Mouse (Mus musculus) kidney, postnatal 0 days (tissue): ENCODE measurements around the gene Prss21. TPM values are rescaled to one million over a fixed set of nuclear protein-coding genes. Genes with fewer than 3 reads are reported as not detected.

Source experiments
- ATAC-seq: fragments of 200-750 bp; cut with Nextera tagmentation; replicated peaks from 2 replicates; pipeline ENCODE4 v1.8.0; 2017; ENCODE audit warnings: low read depth, moderate number of reproducible peaks, moderate TSS enrichment, moderate library complexity; ENCODE audit not compliant: low FRiP score
- DNase-seq: peaks from one replicate; pipeline ENCODE4 v3.0.0-alpha.2; 2016; ENCODE audit warnings: low spot score
- H3K27ac ChIP-seq: fragments of 300-500 bp; sonication (generic); 2 replicates; pipeline ENCODE4 v1.5.1; 2014; ENCODE audit warnings: mild to moderate bottlenecking
- H3K27me3 ChIP-seq: fragments of 300-500 bp; sonication (generic); 2 replicates; pipeline ENCODE4 v1.6.1; 2014; ENCODE audit warnings: low read length, mixed read lengths; ENCODE audit not compliant: insufficient read depth
- H3K36me3 ChIP-seq: fragments of 300-500 bp; sonication (generic); 2 replicates; pipeline ENCODE4 v1.6.1; 2014; ENCODE audit warnings: low read length, mixed read lengths; ENCODE audit not compliant: insufficient read depth
- H3K4me1 ChIP-seq: fragments of 300-500 bp; sonication (generic); replicated peaks from 2 replicates; pipeline ENCODE4 v1.6.1; 2014; ENCODE audit warnings: antibody characterized with exemption, low read length, mixed read lengths; ENCODE audit not compliant: insufficient read depth
- H3K4me2 ChIP-seq: fragments of 300-500 bp; sonication (generic); 2 replicates; pipeline ENCODE4 v1.6.1; 2014; ENCODE audit warnings: mild to moderate bottlenecking, low read length, moderate library complexity, mixed read lengths
- H3K4me3 ChIP-seq: fragments of 300-500 bp; sonication (generic); replicated peaks from 2 replicates; pipeline ENCODE4 v1.5.1; 2014; ENCODE audit warnings: low read depth, low read length
- H3K9ac ChIP-seq: fragments of 300-500 bp; sonication (generic); 2 replicates; pipeline ENCODE4 v1.6.1; 2014; ENCODE audit warnings: low read depth, low read length
- H3K9me3 ChIP-seq: fragments of 300-500 bp; sonication (generic); replicated peaks from 2 replicates; pipeline ENCODE4 v1.6.1; 2016; ENCODE audit warnings: low read length, inconsistent platforms, mixed read lengths
- CTCF ChIP-seq: IDR thresholded peaks from 2 replicates; pipeline ENCODE4 v1.5.1; 2016; ENCODE audit warnings: antibody characterized with exemption, low read depth, mild to moderate bottlenecking, moderate library complexity
- WGBS: fragments of 180-500 bp; shearing (Covaris S2); extraction: QIAGEN DNeasy Blood & Tissue Kit; methylation state at CpG from one replicate; pipeline ENCODE4 v1.1.7; 2014; 5-methylcytosine and 5-hydroxymethylcytosine counted together
- polyA plus RNA-seq: library from polyadenylated mRNA; unstranded; fragments of >200 nt; fragmentation: Nextera tagmentation; extraction: Ambion mirVana; gene quantifications from 2 replicates; pipeline ENCODE4 v1.2.1, GENCODE M21; 2015

The Prss21 gene
- polyA plus RNA-seq, 1 experiment from 2014 or later, result not detected

DNA sequence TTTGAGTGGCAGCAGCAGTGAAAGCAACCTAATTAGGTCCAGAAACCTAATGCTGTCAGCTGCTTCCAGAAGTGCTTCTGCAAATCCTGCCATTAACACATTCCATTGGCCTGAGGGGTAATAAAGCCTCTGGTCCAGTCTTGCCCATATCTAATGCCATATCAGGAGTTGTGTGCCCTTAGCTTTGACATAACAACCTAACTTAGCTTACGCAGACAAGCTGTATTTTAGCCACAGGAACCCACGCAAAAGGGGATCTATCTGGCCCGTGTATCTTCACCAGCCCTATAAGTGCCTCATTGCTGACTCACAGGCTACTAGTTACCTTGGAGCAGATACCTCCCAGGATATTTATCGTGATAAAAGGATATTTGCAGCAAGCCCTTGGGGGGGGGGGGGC is 42.3 kb upstream of the Prss21 start:
- DNase-seq (no peak), ATAC-seq (no peak)
- Histone ChIP-seq H3K9me3 (no peaks in the 10 kb centered on the region), H3K27ac (no peak overlapping the region), H3K4me3 (no peak overlapping the region), H3K9ac (no peak overlapping the region), H3K36me3 (peaks cover 50% of the 10 kb centered on the region), H3K4me1 (no peaks in the 10 kb centered on the region; the same call in 1 of the 2 replicates), H3K27me3 (no peaks in the 10 kb centered on the region), H3K4me2 (no peak overlapping the region)
- WGBS, result 83% methylated on average over 4 of the region's 4 CpGs
- no peak for TF ChIP-seq CTCF

DNA sequence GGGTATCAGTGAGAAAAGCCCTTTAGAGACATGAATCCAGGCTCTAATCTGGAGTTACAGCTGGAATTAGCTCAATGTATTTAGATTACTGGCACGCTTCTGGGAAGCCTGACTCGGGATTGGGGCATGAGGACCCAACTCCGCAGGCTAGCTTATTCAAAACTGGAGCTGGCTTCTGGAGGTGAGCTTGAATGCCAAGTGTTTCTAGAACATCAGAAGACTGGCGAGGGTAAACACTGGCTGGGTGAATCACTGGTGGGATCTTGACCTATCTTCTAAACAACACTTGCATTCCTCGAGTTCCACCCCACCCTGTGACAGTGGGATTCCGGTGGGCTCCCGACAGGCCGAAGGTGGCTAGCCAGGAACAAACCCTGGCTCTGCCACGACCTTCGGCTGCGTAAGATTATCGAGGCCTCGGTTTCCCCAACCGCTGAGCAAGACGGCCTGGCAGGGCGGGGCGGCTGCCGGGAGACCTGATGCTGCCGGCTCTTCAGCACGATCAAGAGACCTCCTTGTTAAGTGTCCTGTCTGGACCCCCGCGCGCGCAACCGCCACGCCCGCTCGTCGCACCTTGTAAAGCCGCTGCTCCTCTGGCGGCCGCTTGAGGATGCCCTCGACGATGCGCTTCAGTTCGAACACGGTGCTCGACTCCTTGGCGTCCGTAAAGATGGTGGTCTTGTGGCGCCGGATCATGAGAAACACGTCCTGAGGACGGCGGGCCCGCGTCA is 39.4 kb upstream of the Prss21 start:
- peak; percentile 61 for DNase-seq
- peak; percentile 11; the same call in 1 of the 2 replicates for TF ChIP-seq CTCF

DNA sequence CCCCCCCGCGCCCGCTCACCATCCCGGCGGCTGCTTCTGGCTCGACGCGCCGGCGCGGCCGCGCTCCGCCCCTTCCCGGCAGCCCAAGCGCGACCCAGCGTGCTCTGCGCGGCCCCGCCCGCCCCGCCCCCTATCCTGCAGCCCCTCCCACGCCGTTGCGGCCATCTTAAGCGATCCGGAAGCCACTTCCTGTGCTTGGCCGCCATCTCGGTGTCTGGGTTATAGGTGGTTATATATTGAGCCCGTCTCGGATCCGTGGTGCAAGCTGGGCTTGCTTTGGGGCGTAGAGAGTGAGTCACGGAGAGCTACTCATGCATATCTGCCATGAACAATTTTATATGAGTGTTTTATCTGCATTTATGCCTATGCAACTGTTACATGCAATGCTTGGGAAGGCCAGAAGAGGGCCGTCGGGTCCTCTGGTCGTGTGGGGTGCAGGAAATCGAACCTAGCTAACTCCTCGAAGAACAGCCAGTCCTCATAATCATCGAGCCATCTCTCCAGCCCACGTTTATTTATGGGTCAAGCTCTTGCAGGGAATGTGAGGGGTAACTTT is 38.7 kb upstream of the Prss21 start, which contains the start of gene Elob:
Gene Elob (minus strand): TSS at position 73 of the 556 bp plus-strand sequence.
- peak within 1 kb of the TSS; percentile 91 for H3K27ac ChIP-seq
- H3K4me2 ChIP-seq, result peak within 1 kb of the TSS; percentile 86
- H3K4me3 ChIP-seq, result peak within 1 kb of the TSS; percentile 70
- no peaks in the 10 kb centered on the region; the same call in 1 of the 2 replicates for H3K4me1 ChIP-seq
- H3K27me3 ChIP-seq, result no peaks in the 10 kb centered on the region
- peaks cover 20% of the 10 kb centered on the region; the same call in 1 of the 2 replicates for H3K36me3 ChIP-seq
- WGBS, result under 1% methylated on average over 32 of the region's 42 CpGs
- no peaks in the 10 kb centered on the region for H3K9me3 ChIP-seq
- ATAC-seq (peak; percentile 91), DNase-seq (peak; percentile 95)
- H3K9ac ChIP-seq, result peak within 1 kb of the TSS; percentile 69
- TF ChIP-seq CTCF, result peak; percentile 66

More for the DNA sequence above, 39.4 kb upstream of the Prss21 start:
- H3K4me3 ChIP-seq, result peak overlapping the region; percentile 70
- no peaks in the 10 kb centered on the region; the same call in 1 of the 2 replicates for H3K4me1 ChIP-seq
- peak overlapping the region; percentile 86 for H3K4me2 ChIP-seq
- no peaks in the 10 kb centered on the region for H3K9me3 ChIP-seq
- H3K36me3 ChIP-seq, result peaks cover 26% of the 10 kb centered on the region
- H3K27ac ChIP-seq, result peak overlapping the region; percentile 91
- peak overlapping the region; percentile 69 for H3K9ac ChIP-seq
- H3K27me3 ChIP-seq, result no peaks in the 10 kb centered on the region
- ATAC-seq, result peak; percentile 68
- under 1% methylated on average over 47 of the region's 47 CpGs for WGBS

DNA sequence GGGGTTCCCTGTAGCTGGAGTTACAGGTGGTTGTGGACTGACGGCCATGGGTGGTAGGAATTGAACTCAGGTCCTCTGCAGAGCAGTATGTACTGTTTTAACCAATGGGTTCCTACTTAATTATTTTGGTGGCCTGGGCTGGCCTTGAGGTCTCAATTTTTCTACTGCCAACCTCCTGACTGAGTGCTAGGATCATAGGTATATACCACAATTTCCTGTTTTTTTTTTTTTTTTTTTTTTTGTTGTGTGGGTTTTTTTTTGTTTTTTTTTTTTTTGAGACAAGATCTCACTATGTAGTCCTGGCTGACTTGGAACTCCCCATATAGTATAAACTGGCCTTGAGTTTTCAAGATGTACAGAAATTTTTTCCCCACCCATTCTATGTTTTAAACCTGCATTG is 36.7 kb upstream of the Prss21 start:
- H3K36me3 ChIP-seq, result peaks cover 2% of the 10 kb centered on the region; the same call in 1 of the 2 replicates
- no peak overlapping the region for H3K27ac ChIP-seq
- no peak for DNase-seq
- no peak for ATAC-seq
- no peak overlapping the region for H3K4me3 ChIP-seq
- TF ChIP-seq CTCF, result no peak
- WGBS, result 95% methylated on average over 1 of the region's 1 CpGs
- no peak overlapping the region for H3K4me2 ChIP-seq
- H3K9me3 ChIP-seq, result no peaks in the 10 kb centered on the region
- H3K27me3 ChIP-seq, result no peaks in the 10 kb centered on the region
- H3K4me1 ChIP-seq, result no peaks in the 10 kb centered on the region; the same call in 1 of the 2 replicates
- no peak overlapping the region for H3K9ac ChIP-seq

DNA sequence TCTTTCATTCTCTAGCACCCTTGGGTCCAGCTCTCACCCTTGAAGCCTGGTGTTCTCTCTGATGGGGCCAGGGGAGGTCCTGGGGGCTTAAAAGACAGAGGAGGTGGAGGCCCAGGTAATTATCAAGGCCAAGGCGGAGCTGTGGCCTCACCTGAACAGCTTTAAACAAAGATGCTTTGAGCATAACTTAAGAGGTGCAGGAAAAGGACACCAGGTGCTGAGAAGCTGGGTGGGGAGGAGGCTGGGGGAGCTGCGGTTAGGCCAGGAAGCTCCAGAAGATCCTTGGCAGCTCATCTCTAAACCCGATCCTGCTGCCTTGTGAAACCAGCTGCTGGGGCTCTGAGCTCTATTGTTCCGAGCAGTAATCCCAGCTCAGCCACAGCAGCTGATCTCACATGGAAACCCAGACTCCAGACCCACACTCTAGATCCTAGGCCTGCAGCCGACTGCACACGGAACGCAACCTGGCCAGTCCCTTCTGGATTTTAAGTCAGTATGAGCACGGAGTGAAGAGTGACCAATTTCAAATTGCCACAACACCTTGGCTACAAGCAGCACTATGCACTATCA is 31.8 kb upstream of the Prss21 start, which contains the start of gene Prss33:
Gene Prss33 (minus strand): TSS at position 51 of the 570 bp plus-strand sequence.
- no peaks in the 10 kb centered on the region for H3K36me3 ChIP-seq
- no peak within 1 kb of the TSS for H3K9ac ChIP-seq
- 81% methylated on average over 8 of the region's 8 CpGs for WGBS
- H3K27ac ChIP-seq, result no peak within 1 kb of the TSS
- H3K4me3 ChIP-seq, result no peak within 1 kb of the TSS
- ATAC-seq (no peak), DNase-seq (no peak)
- H3K9me3 ChIP-seq, result no peaks in the 10 kb centered on the region
- H3K27me3 ChIP-seq, result no peaks in the 10 kb centered on the region
- no peak for TF ChIP-seq CTCF
- no peaks in the 10 kb centered on the region for H3K4me1 ChIP-seq
- H3K4me2 ChIP-seq, result no peak within 1 kb of the TSS

DNA sequence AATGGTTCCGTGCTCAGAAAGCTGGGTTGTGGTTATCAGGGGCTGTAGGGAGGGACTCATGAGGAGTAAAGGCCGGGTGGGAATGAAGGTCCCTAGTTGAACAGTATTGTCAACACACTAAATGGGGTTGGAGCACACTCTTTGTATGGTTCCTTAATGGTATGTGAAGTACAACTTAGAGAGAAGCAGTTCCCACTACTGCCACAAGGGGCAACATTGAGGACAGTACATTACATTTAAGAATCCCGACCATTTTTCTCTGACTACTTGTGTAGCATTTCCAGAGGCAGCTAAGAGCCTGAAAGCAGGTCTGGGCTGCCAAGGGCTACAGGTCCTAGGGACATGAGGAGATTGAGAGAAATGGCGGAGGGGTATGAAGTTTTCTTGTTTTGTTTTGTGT is 26.7 kb upstream of the Prss21 start:
- Histone ChIP-seq H3K4me3 (no peak overlapping the region), H3K36me3 (no peaks in the 10 kb centered on the region), H3K27me3 (no peaks in the 10 kb centered on the region), H3K4me1 (no peaks in the 10 kb centered on the region), H3K4me2 (no peak overlapping the region), H3K9ac (no peak overlapping the region), H3K9me3 (no peaks in the 10 kb centered on the region), H3K27ac (no peak overlapping the region)
- DNase-seq (peak; percentile 85), ATAC-seq (no peak)
- WGBS, result 32% methylated on average over 4 of the region's 4 CpGs
- peak; percentile 79 for TF ChIP-seq CTCF
